Mouse (Mus musculus): ENCODE measurements around the gene Hoxa5. TPM values are rescaled to one million over a fixed set of nuclear protein-coding genes. Genes with fewer than 3 reads are reported as not detected.

Hoxa5 gene
- polyA plus RNA-seq, 1 experiment = not detected

GRCm38 (mm10) chr6:52185834-52186233 lies 18.6 kb downstream of the Hoxa5 start:
- no peak for TF ChIP-seq GATA1 (IDR thresholded peaks at IDR 0.05; ENCODE audit: low read length)

- no peak for TF ChIP-seq GATA1 (IDR thresholded peaks at IDR 0.05; ENCODE audit: low read length)
These were observed 19.2 kb downstream of the Hoxa5 start for GRCm38 (mm10) chr6:52185222-52185621.

GRCm38 (mm10) chr6:52184668-52185067 lies 19.7 kb downstream of the Hoxa5 start:
- no peak for TF ChIP-seq GATA1 (IDR thresholded peaks at IDR 0.05; ENCODE audit: low read length)

GRCm38 (mm10) chr6:52183311-52184080 lies 20.9 kb downstream of the Hoxa5 start:
- no peak for TF ChIP-seq GATA1 (IDR thresholded peaks at IDR 0.05; ENCODE audit: low read length)

- no peak for TF ChIP-seq GATA1 (IDR thresholded peaks at IDR 0.05; ENCODE audit: low read length)
These were observed 21.6 kb downstream of the Hoxa5 start for GRCm38 (mm10) chr6:52182793-52183192.

GRCm38 (mm10) chr6:52182030-52182429 lies 22.4 kb downstream of the Hoxa5 start:
- no peak for TF ChIP-seq GATA1 (IDR thresholded peaks at IDR 0.05; ENCODE audit: low read length)

GRCm38 (mm10) chr6:52180726-52181125 lies 23.7 kb downstream of the Hoxa5 start:
- TF ChIP-seq GATA1 (IDR thresholded peaks at IDR 0.05; ENCODE audit: low read length) = no peak

GRCm38 (mm10) chr6:52180213-52180710 lies 24.1 kb downstream of the Hoxa5 start:
- TF ChIP-seq GATA1 (IDR thresholded peaks at IDR 0.05; ENCODE audit: low read length) = no peak

- no peak for TF ChIP-seq GATA1 (IDR thresholded peaks at IDR 0.05; ENCODE audit: low read length)
These were observed 24.7 kb downstream of the Hoxa5 start for GRCm38 (mm10) chr6:52179690-52180089.

GRCm38 (mm10) chr6:52178918-52179665 lies 25.3 kb downstream of the Hoxa5 start:
- no peak for TF ChIP-seq GATA1 (IDR thresholded peaks at IDR 0.05; ENCODE audit: low read length)

- no peak for TF ChIP-seq GATA1 (IDR thresholded peaks at IDR 0.05; ENCODE audit: low read length)
These were observed 26.6 kb downstream of the Hoxa5 start for GRCm38 (mm10) chr6:52177806-52178205.

GRCm38 (mm10) chr6:52177061-52177735 lies 27.2 kb downstream of the Hoxa5 start, which contains the start of gene 5730596B20Rik:
Gene 5730596B20Rik (plus strand): TSS chr6:52177498.
- no peak for TF ChIP-seq GATA1 (IDR thresholded peaks at IDR 0.05; ENCODE audit: low read length)

- TF ChIP-seq GATA1 (IDR thresholded peaks at IDR 0.05; ENCODE audit: low read length) = no peak
These were observed 28.0 kb downstream of the Hoxa5 start for GRCm38 (mm10) chr6:52176391-52176790.

GRCm38 (mm10) chr6:52175864-52176263 lies 28.5 kb downstream of the Hoxa5 start:
- TF ChIP-seq GATA1 (IDR thresholded peaks at IDR 0.05; ENCODE audit: low read length) = no peak

- no peak for TF ChIP-seq GATA1 (IDR thresholded peaks at IDR 0.05; ENCODE audit: low read length)
These were observed 29.2 kb downstream of the Hoxa5 start for GRCm38 (mm10) chr6:52174968-52175751.

All from G1E-ER4 (cell line).